Mouse (Mus musculus) C2C12 (cell line): ENCODE results near the gene Mms22l. TPM values are rescaled to one million over a fixed set of nuclear protein-coding genes. Genes with fewer than 3 reads are reported as not detected.
A peak's percentile ranks its signal among the peaks of the same experiment; 100 is the strongest.
"Not testable (repeated sequence)": the region's sequence is repeated elsewhere in the genome, so short reads cannot be mapped to it uniquely, and the experiment has no call there.

Source experiments
- H3K27me3 ChIP-seq: one replicate; pipeline ENCODE4 v1.6.1; 2011; ENCODE audit not compliant: control insufficient read depth, insufficient read depth, insufficient read length
- H3K36me3 ChIP-seq: one replicate; pipeline ENCODE4 v1.6.1; 2011; ENCODE audit not compliant: control insufficient read depth, insufficient read depth
- H3K4me3 ChIP-seq: one replicate; pipeline ENCODE4 v1.5.1; 2011; ENCODE audit warnings: mild to moderate bottlenecking, control low read depth; ENCODE audit not compliant: poor library complexity, insufficient read depth, severe bottlenecking
- H3K79me2 ChIP-seq: one replicate; pipeline ENCODE4 v1.6.1; 2011; ENCODE audit not compliant: control insufficient read depth, insufficient read depth
- H3K79me3 ChIP-seq: one replicate; pipeline ENCODE4 v1.6.1; 2011; ENCODE audit warnings: low read depth, control low read depth
- H3ac ChIP-seq: one replicate; pipeline ENCODE3; 2011; ENCODE audit warnings: low read depth; ENCODE audit not compliant: control insufficient read depth, insufficient read length
- CEBPB ChIP-seq: IDR thresholded peaks from one replicate; pipeline ENCODE4 v1.6.1; 2011; ENCODE audit warnings: low read depth, mild to moderate bottlenecking, control low read depth, moderate library complexity
- CTCF ChIP-seq: IDR thresholded peaks from one replicate; pipeline ENCODE4 v1.5.1; 2011; ENCODE audit not compliant: control insufficient read depth, insufficient read depth, insufficient read length
- FOSL1 ChIP-seq: IDR thresholded peaks from one replicate; pipeline ENCODE4 v1.8.0; 2011; ENCODE audit warnings: mild to moderate bottlenecking, low read length; ENCODE audit not compliant: poor library complexity, insufficient read depth, severe bottlenecking
- MAX ChIP-seq: IDR thresholded peaks from one replicate; pipeline ENCODE4 v1.6.1; 2011; ENCODE audit warnings: mild to moderate bottlenecking, control low read depth
- MYOD1 ChIP-seq: IDR thresholded peaks from one replicate; pipeline ENCODE4 v1.6.1; 2011; ENCODE audit warnings: low read depth; ENCODE audit not compliant: control insufficient read depth, insufficient read length
- MYOG ChIP-seq: IDR thresholded peaks from one replicate; pipeline ENCODE4 v1.6.1; 2011; ENCODE audit not compliant: control insufficient read depth, insufficient read length; ENCODE audit errors: extremely low read depth
- USF1 ChIP-seq: IDR thresholded peaks from one replicate; pipeline ENCODE4 v1.6.1; 2011; ENCODE audit warnings: low read depth, mild to moderate bottlenecking, control low read depth, moderate library complexity
- long read RNA-seq, 2 experiments: library from polyadenylated mRNA; unstranded; transcript quantifications; one replicate each; pipeline ENCODE4 v2.0.0; 2019 to 2020
- polyA plus RNA-seq: library from polyadenylated mRNA; unstranded; fragments of >200 nt; fragmentation: generic; extraction: Trizol; gene quantifications from one replicate; pipeline ENCODE4 v1.2.1, GENCODE M21; 2012; ENCODE audit warnings: missing spikeins

Mms22l gene
- 14.8 TPM for polyA plus RNA-seq
- long read RNA-seq, experiment 1, full-length matches to known transcripts: 9 of 11 reads
- long read RNA-seq, experiment 1, partial matches to known transcripts: 2 of 11 reads
- long read RNA-seq, experiment 1, other reads (novel, unspliced or antisense): 0 of 11 reads
- long read RNA-seq, experiment 2, full-length matches to known transcripts: 62 of 155 reads
- long read RNA-seq, experiment 2, partial matches to known transcripts: 15 of 155 reads
- long read RNA-seq, experiment 2, other reads (novel, unspliced or antisense): 78 of 155 reads

- Histone ChIP-seq H3K4me3 (peak within 1 kb of the TSS; percentile 61), H3K36me3 (peaks cover 21% of the 10 kb centered on the region), H3K27me3 (no peaks in the 10 kb centered on the region), H3K79me3 (peaks cover 40% of the 10 kb centered on the region), H3ac (peak within 1 kb of the TSS; percentile 95), H3K79me2 (peaks cover 46% of the 10 kb centered on the region)
- TF ChIP-seq MYOG: no peak
Observed at GRCm38 (mm10) chr4:24496116-24496952, at the start of gene Mms22l. Gene Mms22l, plus strand, starts transcription at chr4:24496451.

- H3K79me3 ChIP-seq, H3K4me3 ChIP-seq, H3ac ChIP-seq, H3K27me3 ChIP-seq, H3K36me3 ChIP-seq, H3K79me2 ChIP-seq: not testable (repeated sequence)
Observed at GRCm38 (mm10) chr4:24484046-24484445, 12.2 kb upstream of the Mms22l start.

- peaks cover 52% of the 10 kb centered on the region for H3K79me2 ChIP-seq
- TF ChIP-seq USF1: no peak
- TF ChIP-seq CEBPB: no peak
- no peak for TF ChIP-seq MYOD1
- H3ac ChIP-seq: peak overlapping the region; percentile 95
- no peaks in the 10 kb centered on the region for H3K27me3 ChIP-seq
- H3K79me3 ChIP-seq: peaks cover 43% of the 10 kb centered on the region
- H3K4me3 ChIP-seq: peak overlapping the region; percentile 61
- H3K36me3 ChIP-seq: peaks cover 26% of the 10 kb centered on the region
Observed at GRCm38 (mm10) chr4:24496953-24497319, 685 bp downstream of the Mms22l start.

DNA sequence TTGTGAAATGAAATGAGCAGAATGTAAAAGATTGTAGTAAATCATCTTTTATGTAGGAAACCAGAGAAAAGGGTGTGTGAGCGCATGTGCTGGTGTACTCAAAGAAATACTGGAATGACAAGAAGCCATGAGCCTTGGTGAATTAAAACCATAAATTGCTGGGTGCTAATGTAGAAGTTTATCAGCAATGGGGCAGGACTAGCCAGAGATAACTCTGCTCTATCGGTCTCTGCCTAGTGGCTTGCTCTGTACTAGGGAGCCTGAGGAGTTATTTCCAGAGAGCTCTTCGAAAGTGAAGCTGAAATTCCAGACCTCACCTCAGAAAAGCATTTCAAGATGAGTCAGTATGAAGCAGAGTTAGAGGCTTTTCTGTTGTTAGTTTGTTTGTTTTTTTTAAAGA, 12.9 kb downstream of the Mms22l start:
- H3K36me3 ChIP-seq: peaks cover 81% of the 10 kb centered on the region
- H3K79me2 ChIP-seq: peaks cover 6% of the 10 kb centered on the region
- no peaks in the 10 kb centered on the region for H3K27me3 ChIP-seq
- peaks cover 2% of the 10 kb centered on the region for H3K79me3 ChIP-seq
- no peak overlapping the region for H3K4me3 ChIP-seq
- TF ChIP-seq MAX (no peak), CEBPB (no peak), FOSL1 (no peak), CTCF (no peak), MYOG (no peak), USF1 (no peak), MYOD1 (no peak)
- no peak overlapping the region for H3ac ChIP-seq

DNA sequence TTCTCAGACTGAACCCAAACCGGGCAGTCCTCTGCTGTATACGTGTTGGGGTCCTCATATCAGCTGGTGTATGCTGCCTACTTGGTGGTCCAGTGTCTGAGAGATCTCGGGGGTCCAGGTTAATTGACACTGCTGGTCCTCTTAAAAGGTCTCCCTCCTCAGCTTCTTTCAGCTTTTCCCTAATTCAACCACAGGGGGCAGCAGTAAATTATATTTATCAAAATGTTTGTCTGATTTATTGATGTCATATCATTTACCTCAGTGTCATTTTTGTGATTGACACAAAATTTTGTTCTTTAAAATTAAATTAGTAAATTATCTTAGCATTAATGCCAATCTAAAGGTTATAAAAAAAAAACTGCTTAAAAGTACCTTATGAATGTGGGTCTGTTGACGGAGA, 40.7 kb downstream of the Mms22l start:
- Histone ChIP-seq H3K79me3 (peaks cover 24% of the 10 kb centered on the region), H3K27me3 (no peaks in the 10 kb centered on the region), H3K36me3 (peaks cover 56% of the 10 kb centered on the region), H3K79me2 (peaks cover 33% of the 10 kb centered on the region), H3ac (no peak overlapping the region), H3K4me3 (no peak overlapping the region)
- TF ChIP-seq MYOG (no peak), CEBPB (no peak), MYOD1 (no peak), MAX (no peak), FOSL1 (no peak), USF1 (no peak), CTCF (no peak)

DNA sequence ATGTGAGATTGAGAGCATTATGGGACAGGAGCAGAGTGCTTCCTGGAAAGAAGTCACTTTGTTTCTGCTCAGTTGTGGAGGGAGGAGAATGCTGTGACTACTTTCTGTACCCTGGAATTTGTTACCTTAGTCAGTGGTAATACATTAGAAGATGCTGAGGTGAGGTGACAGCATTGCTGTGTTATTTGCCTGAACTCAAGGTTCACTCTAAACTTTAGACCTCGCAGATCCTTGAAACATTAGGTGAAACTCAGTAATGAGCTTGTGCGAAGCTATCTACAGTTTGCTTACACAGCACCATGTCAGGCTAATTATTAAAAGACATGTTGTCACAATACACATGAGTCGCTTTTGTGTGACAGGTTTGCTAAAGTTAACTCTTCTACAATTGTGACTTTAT, 47.2 kb downstream of the Mms22l start:
- Histone ChIP-seq H3ac (no peak overlapping the region), H3K79me2 (peaks cover 70% of the 10 kb centered on the region), H3K27me3 (no peaks in the 10 kb centered on the region), H3K4me3 (no peak overlapping the region), H3K36me3 (peaks cover 10% of the 10 kb centered on the region), H3K79me3 (peaks cover 39% of the 10 kb centered on the region)
- no peak for TF ChIP-seq MYOG
- TF ChIP-seq MYOD1: no peak
- TF ChIP-seq CTCF: no peak
- TF ChIP-seq USF1: no peak
- no peak for TF ChIP-seq FOSL1
- no peak for TF ChIP-seq MAX
- no peak for TF ChIP-seq CEBPB
